15 mouse cellular contexts compared by ENCODE assay signal in the genomic region with DNA sequence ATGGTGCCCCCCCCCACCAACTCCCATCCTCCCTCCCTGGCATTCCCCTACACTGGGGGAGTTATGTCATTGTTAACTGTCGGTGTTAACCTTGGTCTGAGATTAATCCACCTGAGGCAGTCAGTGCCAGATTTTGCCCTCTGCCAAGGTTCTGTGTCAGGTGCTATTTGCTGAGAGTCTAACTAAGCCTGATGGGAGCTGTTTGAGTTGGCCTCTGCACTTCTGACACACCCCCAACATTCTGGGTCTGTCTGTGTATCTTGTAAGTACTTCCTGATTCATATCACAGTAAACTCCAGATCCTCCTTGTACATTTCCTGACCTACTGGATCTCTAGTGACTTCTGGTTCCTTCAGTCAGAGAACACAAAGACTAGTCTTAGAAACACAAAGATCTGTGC. TPM values are rescaled to one million over a fixed set of nuclear protein-coding genes. Genes with fewer than 3 reads are reported as not detected.
DNase-seq lines count a peak whose midpoint lies in the region; ATAC-seq and TF ChIP-seq lines count a peak whose summit lies in the region.
"Had no signal": no experiment of that assay in that cellular context is flagged by ENCODE, and none has a peak within 500 bp of the region (broad histone marks: within the 10 kb centered on the region; RNA-seq: fewer than 3 reads in every experiment).

No protein-coding gene starts in this region.

- no peaks in the 10 kb centered on the region for H3K36me3 ChIP-seq in kidney, embryonic 16.5 days (ENCODE audit: insufficient read depth, low read length)
- no peaks in the 10 kb centered on the region for H3K36me3 ChIP-seq in intestine, embryonic 15.5 days
- no peaks in the 10 kb centered on the region for H3K36me3 ChIP-seq in stomach, embryonic 15.5 days
- H3K36me3 ChIP-seq: neural tube, embryonic 12.5 days had no signal

- H3K4me3 ChIP-seq in kidney, embryonic 16.5 days (ENCODE audit: low read length): no peak overlapping the region
- no peak overlapping the region for H3K4me3 ChIP-seq in intestine, embryonic 15.5 days (replicated peaks)
- no peak overlapping the region for H3K4me3 ChIP-seq in stomach, embryonic 15.5 days (replicated peaks)
- no peak overlapping the region for H3K4me3 ChIP-seq in left cerebral cortex, adult 2 months
- H3K4me3 ChIP-seq: embryonic facial prominence, embryonic 12.5 days; forebrain, embryonic 10.5 days; limb, embryonic 13.5 days; neural tube, embryonic 12.5 days had no signal

- H3K27ac ChIP-seq in kidney, embryonic 16.5 days (ENCODE audit: low read length): no peak overlapping the region
- H3K27ac ChIP-seq in intestine, embryonic 15.5 days: peak overlapping the region; percentile 58; the same call in 1 of the 2 replicates
- no peak overlapping the region for H3K27ac ChIP-seq in stomach, embryonic 15.5 days
- no peak overlapping the region for H3K27ac ChIP-seq in left cerebral cortex, adult 2 months
- H3K27ac ChIP-seq: embryonic facial prominence, embryonic 12.5 days; forebrain, embryonic 10.5 days; limb, embryonic 13.5 days; neural tube, embryonic 12.5 days had no signal

- no peak for ATAC-seq in kidney, embryonic 16.5 days (ENCODE audit: low FRiP score, low TSS enrichment)
- peak; percentile 90 for ATAC-seq in intestine, embryonic 15.5 days
- ATAC-seq in stomach, embryonic 15.5 days (ENCODE audit: insufficient read depth, low FRiP score, low read depth): peak; percentile 74; the same call in 1 of the 2 replicates

- no peaks in the 10 kb centered on the region for H3K9me3 ChIP-seq in kidney, embryonic 16.5 days (ENCODE audit: low read length)
- H3K9me3 ChIP-seq in intestine, embryonic 15.5 days: no peaks in the 10 kb centered on the region
- H3K9me3 ChIP-seq in stomach, embryonic 15.5 days: no peaks in the 10 kb centered on the region
- H3K9me3 ChIP-seq: embryonic facial prominence, embryonic 12.5 days; forebrain, embryonic 10.5 days; limb, embryonic 13.5 days; neural tube, embryonic 12.5 days had no signal

- DNase-seq in kidney, adult 8-10 months: peak; percentile 29 to 67
- peak; percentile 38 to 68 for DNase-seq in lung, adult 18-20 months
- no peak for DNase-seq in left cerebral cortex, postnatal 14 days (ENCODE audit: low spot score in 2 of 2)
- DNase-seq in adrenal gland, postnatal 25 days: no peak
- DNase-seq in left cerebral cortex, adult 2 months (ENCODE audit: extremely low spot score in 1 of 2, low spot score in 2 of 2): no peak
- DNase-seq: adrenal gland, postnatal 36 days; cerebellum, postnatal 36 days had no signal

- WGBS in kidney, embryonic 16.5 days: 57% methylated on average over 1 of the region's 1 CpGs
- WGBS in intestine, embryonic 15.5 days: 52% methylated on average over 1 of the region's 1 CpGs
- 55% methylated on average over 1 of the region's 1 CpGs for WGBS in stomach, embryonic 15.5 days

- H3K9ac ChIP-seq in kidney, embryonic 16.5 days (replicated peaks; ENCODE audit: low read length): no peak overlapping the region
- H3K9ac ChIP-seq in intestine, embryonic 15.5 days: no peak overlapping the region
- H3K9ac ChIP-seq in stomach, embryonic 15.5 days: no peak overlapping the region
- H3K9ac ChIP-seq: embryonic facial prominence, embryonic 12.5 days; limb, embryonic 13.5 days; neural tube, embryonic 12.5 days had no signal

- no peak for TF ChIP-seq CTCF in left cerebral cortex, adult 2 months (IDR thresholded peaks at IDR 0.05)

- no peak overlapping the region for H3K4me2 ChIP-seq in kidney, embryonic 16.5 days (replicated peaks; ENCODE audit: low read depth, low read length)
- H3K4me2 ChIP-seq in intestine, embryonic 15.5 days (replicated peaks): no peak overlapping the region
- H3K4me2 ChIP-seq in stomach, embryonic 15.5 days: no peak overlapping the region
- H3K4me2 ChIP-seq: embryonic facial prominence, embryonic 12.5 days; heart, embryonic 11.5 days; limb, embryonic 13.5 days; neural tube, embryonic 12.5 days had no signal

- no peaks in the 10 kb centered on the region for H3K4me1 ChIP-seq in kidney, embryonic 16.5 days (ENCODE audit: insufficient read depth, low read length)
- H3K4me1 ChIP-seq in intestine, embryonic 15.5 days (replicated peaks): no peaks in the 10 kb centered on the region
- no peaks in the 10 kb centered on the region for H3K4me1 ChIP-seq in stomach, embryonic 15.5 days
- H3K4me1 ChIP-seq: embryonic facial prominence, embryonic 12.5 days; neural tube, embryonic 12.5 days had no signal

- H3K27me3 ChIP-seq in kidney, embryonic 16.5 days (ENCODE audit: insufficient read depth, low read length): no peaks in the 10 kb centered on the region
- no peaks in the 10 kb centered on the region for H3K27me3 ChIP-seq in intestine, embryonic 15.5 days (replicated peaks)
- H3K27me3 ChIP-seq in stomach, embryonic 15.5 days (replicated peaks): no peaks in the 10 kb centered on the region
- H3K27me3 ChIP-seq: embryonic facial prominence, embryonic 12.5 days; limb, embryonic 13.5 days; neural tube, embryonic 12.5 days had no signal

- intact Hi-C loops in left cerebral cortex, postnatal 14 days (cut with DNase I): no loop called here
- intact Hi-C loops in left cerebral cortex, adult 2 months (cut with DNase I): loop anchor here (10.0 kb wide), 1 partner anchor 186 kb away; no protein-coding TSS in a partner anchor

RNA-seq across cellular contexts. Expression of a gene that starts 5.9 kb away (rescaled TPM):
- polyA plus RNA-seq in kidney, embryonic 16.5 days (2015; fragmentation: Nextera tagmentation; extraction: Ambion mirVana): 33.5 and 34.2 TPM in 2 replicates
- 29.9 and 32.1 TPM in 2 replicates for polyA plus RNA-seq in intestine, embryonic 15.5 days (2015; fragmentation: Nextera tagmentation; extraction: Ambion mirVana)
- 31.3 and 34.8 TPM in 2 replicates for polyA plus RNA-seq in stomach, embryonic 15.5 days (2015; fragmentation: Nextera tagmentation; extraction: Ambion mirVana)
- 100 to 1,000 TPM; 205 to 219 TPM for total RNA-seq in left cerebral cortex, postnatal 14 days (2021)
- total RNA-seq in adrenal gland, postnatal 25 days (2021): 65.6 and 76.5 TPM in 2 replicates
- 100 to 1,000 TPM; 221 to 222 TPM for total RNA-seq in left cerebral cortex, adult 2 months (2021)

RNA-seq across cellular contexts. Expression of a gene that starts 46.7 kb away (rescaled TPM):
- 13.2 and 13.5 TPM in 2 replicates for polyA plus RNA-seq in kidney, embryonic 16.5 days (2015; fragmentation: Nextera tagmentation; extraction: Ambion mirVana)
- polyA plus RNA-seq in intestine, embryonic 15.5 days (2015; fragmentation: Nextera tagmentation; extraction: Ambion mirVana): 6.5 and 6.7 TPM in 2 replicates
- polyA plus RNA-seq in stomach, embryonic 15.5 days (2015; fragmentation: Nextera tagmentation; extraction: Ambion mirVana): 8.1 and 8.7 TPM in 2 replicates
- 1 to 10 TPM; 7.9 to 9.3 TPM for total RNA-seq in left cerebral cortex, postnatal 14 days (2021)
- 2.8 and 2.9 TPM in 2 replicates for total RNA-seq in adrenal gland, postnatal 25 days (2021)
- total RNA-seq in left cerebral cortex, adult 2 months (2021): 10 to 100 TPM in 1 of 2 experiments, 1 to 10 TPM in 1; 6.2 to 11.4 TPM

Comparison
In these comparisons a context has a peak if more than half of its experiments do, and no peak if none do; other contexts are left out.
1. DNase-seq: peak in kidney, adult 8-10 months (2 of 2) and lung, adult 18-20 months (2 of 2); none in left cerebral cortex, postnatal 14 days (0 of 2), adrenal gland, postnatal 25 days (single experiment) and left cerebral cortex, adult 2 months (0 of 2).